Mouse (Mus musculus): ENCODE results near the gene Ift140. TPM values are rescaled to one million over a fixed set of nuclear protein-coding genes. Genes with fewer than 3 reads are reported as not detected.
A peak's percentile ranks its signal among the peaks of the same experiment; 100 is the strongest.

Ift140 gene
- polyA plus RNA-seq, 1 experiment from 2014 or later: 19.1 TPM

- Histone ChIP-seq H3K4me3 (replicated peaks) (no peak overlapping the region), H3K36me3 (no peaks in the 10 kb centered on the region), H3K4me1 (replicated peaks) (no peaks in the 10 kb centered on the region), H3K9ac (replicated peaks) (no peak overlapping the region), H3K27ac (no peak overlapping the region), H3K27me3 (peaks cover 2% of the 10 kb centered on the region; the same call in 1 of the 2 replicates), H3K9me3 (no peaks in the 10 kb centered on the region), H3K4me2 (replicated peaks) (no peak overlapping the region)
- WGBS: 66% methylated on average over 8 of the region's 8 CpGs
- no peak for ATAC-seq
These were observed 111.2 kb downstream of the Ift140 start for GRCm38 (mm10) chr17:25127079-25127478.

GRCm38 (mm10) chr17:25127681-25128080, 111.8 kb downstream of the Ift140 start:
- peaks cover under 1% of the 10 kb centered on the region; the same call in 1 of the 2 replicates for H3K27me3 ChIP-seq
- H3K9me3 ChIP-seq: no peaks in the 10 kb centered on the region
- no peak for ATAC-seq
- H3K4me3 ChIP-seq (replicated peaks): no peak overlapping the region
- no peaks in the 10 kb centered on the region for H3K36me3 ChIP-seq
- 77% methylated on average over 9 of the region's 9 CpGs for WGBS
- H3K4me1 ChIP-seq (replicated peaks): no peaks in the 10 kb centered on the region
- H3K4me2 ChIP-seq (replicated peaks): no peak overlapping the region
- no peak overlapping the region for H3K9ac ChIP-seq (replicated peaks)
- no peak overlapping the region for H3K27ac ChIP-seq

GRCm38 (mm10) chr17:25130060-25130459, 114.2 kb downstream of the Ift140 start:
- Histone ChIP-seq H3K27me3 (no peaks in the 10 kb centered on the region), H3K4me1 (replicated peaks) (peaks cover 13% of the 10 kb centered on the region), H3K27ac (no peak overlapping the region), H3K4me3 (replicated peaks) (no peak overlapping the region), H3K4me2 (replicated peaks) (no peak overlapping the region), H3K9me3 (no peaks in the 10 kb centered on the region), H3K36me3 (no peaks in the 10 kb centered on the region), H3K9ac (replicated peaks) (no peak overlapping the region)
- ATAC-seq: no peak
- 88% methylated on average over 1 of the region's 1 CpGs for WGBS

GRCm38 (mm10) chr17:25133275-25133698, 117.4 kb downstream of the Ift140 start, which contains the start of gene Clcn7:
Gene Clcn7, plus strand, starts transcription at chr17:25133391.
- under 1% methylated on average over 40 of the region's 40 CpGs for WGBS
- ATAC-seq: peak; percentile 94
- peak within 1 kb of the TSS; percentile 45 for H3K27ac ChIP-seq

GRCm38 (mm10) chr17:25135622-25136021, 119.7 kb downstream of the Ift140 start:
- 90% methylated on average over 6 of the region's 6 CpGs for WGBS
- Histone ChIP-seq H3K9ac (replicated peaks) (no peak overlapping the region; the same call in 1 of the 2 replicates), H3K9me3 (no peaks in the 10 kb centered on the region), H3K4me1 (replicated peaks) (peaks cover 22% of the 10 kb centered on the region), H3K4me2 (replicated peaks) (no peak overlapping the region), H3K36me3 (peaks cover 12% of the 10 kb centered on the region), H3K27me3 (no peaks in the 10 kb centered on the region), H3K4me3 (replicated peaks) (no peak overlapping the region), H3K27ac (no peak overlapping the region)
- ATAC-seq: no peak

More at GRCm38 (mm10) chr17:25133275-25133698, 117.4 kb downstream of the Ift140 start, which contains the start of gene Clcn7:
- Histone ChIP-seq H3K4me2 (replicated peaks) (peak within 1 kb of the TSS; percentile 87), H3K36me3 (peaks cover 6% of the 10 kb centered on the region; the same call in 1 of the 2 replicates), H3K4me1 (replicated peaks) (peaks cover 22% of the 10 kb centered on the region), H3K9ac (replicated peaks) (peak within 1 kb of the TSS; percentile 87), H3K9me3 (no peaks in the 10 kb centered on the region), H3K27me3 (no peaks in the 10 kb centered on the region), H3K4me3 (replicated peaks) (peak within 1 kb of the TSS; percentile 85)

GRCm38 (mm10) chr17:25138803-25139202, 122.9 kb downstream of the Ift140 start:
- H3K27me3 ChIP-seq: no peaks in the 10 kb centered on the region
- H3K9ac ChIP-seq (replicated peaks): 0 out of 2 replicates have a peak overlapping the region, but pooled peaks have one; percentile 23
- H3K9me3 ChIP-seq: no peaks in the 10 kb centered on the region
- H3K27ac ChIP-seq: no peak overlapping the region
- H3K36me3 ChIP-seq: peaks cover 18% of the 10 kb centered on the region
- H3K4me3 ChIP-seq (replicated peaks): no peak overlapping the region
- peaks cover 18% of the 10 kb centered on the region for H3K4me1 ChIP-seq (replicated peaks)
- no peak for ATAC-seq
- no peak overlapping the region for H3K4me2 ChIP-seq (replicated peaks)
- 100% methylated on average over 1 of the region's 1 CpGs for whole genome bisulfite sequencing

- Histone ChIP-seq H3K9ac (replicated peaks) (no peak overlapping the region), H3K4me3 (replicated peaks) (no peak overlapping the region), H3K27ac (no peak overlapping the region), H3K4me2 (replicated peaks) (no peak overlapping the region), H3K4me1 (replicated peaks) (peaks cover 9% of the 10 kb centered on the region), H3K9me3 (no peaks in the 10 kb centered on the region), H3K27me3 (no peaks in the 10 kb centered on the region), H3K36me3 (peaks cover 26% of the 10 kb centered on the region)
- 70% methylated on average over 4 of the region's 4 CpGs for WGBS
- no peak for ATAC-seq
These were observed 124.1 kb downstream of the Ift140 start for GRCm38 (mm10) chr17:25139960-25140359.

Other genes starting within 250 kb of the Ift140 start
- gene Meiob, start 211.8 kb upstream of the Ift140 start, polyA plus RNA-seq (2015; fragmentation: Nextera tagmentation; extraction: Ambion mirVana): not detected in 2 replicates
- gene Hagh, start 175.9 kb upstream of the Ift140 start, polyA plus RNA-seq (2015; fragmentation: Nextera tagmentation; extraction: Ambion mirVana): 43.9 and 49.7 TPM in 2 replicates
- gene Fahd1, start 165.7 kb upstream of the Ift140 start, polyA plus RNA-seq (2015; fragmentation: Nextera tagmentation; extraction: Ambion mirVana): 17.9 and 18.4 TPM in 2 replicates
- gene Igfals, start 150.1 kb upstream of the Ift140 start, polyA plus RNA-seq (2015; fragmentation: Nextera tagmentation; extraction: Ambion mirVana): 0.28 TPM in 1 of 2 replicates, not detected in the other
- gene Nubp2, start 129.7 kb upstream of the Ift140 start, polyA plus RNA-seq (2015; fragmentation: Nextera tagmentation; extraction: Ambion mirVana): 68.2 and 75.3 TPM in 2 replicates
- 71.7 and 74.7 TPM in 2 replicates for gene Spsb3, start 129.4 kb upstream of the Ift140 start, polyA plus RNA-seq (2015; fragmentation: Nextera tagmentation; extraction: Ambion mirVana)
- 36.8 and 38.4 TPM in 2 replicates for gene Eme2, start 121.0 kb upstream of the Ift140 start, polyA plus RNA-seq (2015; fragmentation: Nextera tagmentation; extraction: Ambion mirVana)
- gene Mrps34, start 121.0 kb upstream of the Ift140 start, polyA plus RNA-seq (2015; fragmentation: Nextera tagmentation; extraction: Ambion mirVana): 73.0 and 82.3 TPM in 2 replicates
- gene Nme3, start 119.6 kb upstream of the Ift140 start, polyA plus RNA-seq (2015; fragmentation: Nextera tagmentation; extraction: Ambion mirVana): 74.1 and 76.8 TPM in 2 replicates
- gene Mapk8ip3, start 79.1 kb upstream of the Ift140 start, polyA plus RNA-seq (2015; fragmentation: Nextera tagmentation; extraction: Ambion mirVana): 83.1 and 83.8 TPM in 2 replicates
- 146 and 161 TPM in 2 replicates for gene Jpt2, start 55.4 kb upstream of the Ift140 start, polyA plus RNA-seq (2015; fragmentation: Nextera tagmentation; extraction: Ambion mirVana)
- 7.0 and 8.2 TPM in 2 replicates for gene Cramp1l, start 297 bp upstream of the Ift140 start, polyA plus RNA-seq (2015; fragmentation: Nextera tagmentation; extraction: Ambion mirVana)
- gene Tmem204, start 67.5 kb downstream of the Ift140 start, polyA plus RNA-seq (2015; fragmentation: Nextera tagmentation; extraction: Ambion mirVana): 9.4 and 10.8 TPM in 2 replicates
- gene Telo2, start 99.9 kb downstream of the Ift140 start, polyA plus RNA-seq (2015; fragmentation: Nextera tagmentation; extraction: Ambion mirVana): 45.3 and 48.0 TPM in 2 replicates
- gene Ptx4, start 104.7 kb downstream of the Ift140 start, polyA plus RNA-seq (2015; fragmentation: Nextera tagmentation; extraction: Ambion mirVana): not detected in 2 replicates
- gene Clcn7, start 117.3 kb downstream of the Ift140 start, polyA plus RNA-seq (2015; fragmentation: Nextera tagmentation; extraction: Ambion mirVana): 29.1 and 29.7 TPM in 2 replicates
- gene Ccdc154, start 146.4 kb downstream of the Ift140 start, polyA plus RNA-seq (2015; fragmentation: Nextera tagmentation; extraction: Ambion mirVana): not detected in 2 replicates
- not detected in 2 replicates for gene Gm38655, start 159.4 kb downstream of the Ift140 start, polyA plus RNA-seq (2015; fragmentation: Nextera tagmentation; extraction: Ambion mirVana)
- 36.1 and 37.1 TPM in 2 replicates for gene BC003965, start 168.5 kb downstream of the Ift140 start, polyA plus RNA-seq (2015; fragmentation: Nextera tagmentation; extraction: Ambion mirVana)
- gene Unkl, start 172.3 kb downstream of the Ift140 start, polyA plus RNA-seq (2015; fragmentation: Nextera tagmentation; extraction: Ambion mirVana): 13.0 and 13.4 TPM in 2 replicates
- 86.0 and 90.4 TPM in 2 replicates for gene Gnptg, start 224.0 kb downstream of the Ift140 start, polyA plus RNA-seq (2015; fragmentation: Nextera tagmentation; extraction: Ambion mirVana)
- 61.1 and 63.1 TPM in 2 replicates for gene Tsr3, start 224.1 kb downstream of the Ift140 start, polyA plus RNA-seq (2015; fragmentation: Nextera tagmentation; extraction: Ambion mirVana)
- 8.7 and 9.2 TPM in 2 replicates for gene Baiap3, start 240.3 kb downstream of the Ift140 start, polyA plus RNA-seq (2015; fragmentation: Nextera tagmentation; extraction: Ambion mirVana)

Measured in midbrain, embryonic 13.5 days (tissue).